Comparison of ENCODE assay signal across 8 mouse cellular contexts in genomic region chr13:13590048-13591011, GRCm38 (mm10). TPM values are rescaled to one million over a fixed set of nuclear protein-coding genes. Genes with fewer than 3 reads are reported as not detected.
DNase-seq lines count a peak whose midpoint lies in the region; ATAC-seq lines count a peak whose summit lies in the region.

Gene Lyst, plus strand, starts transcription at chr13:13590397.

- H3K36me3 ChIP-seq in heart, embryonic 14.5 days (ENCODE audit: control insufficient read depth, insufficient read depth, low read length) = no peaks in the 10 kb centered on the region
- no peaks in the 10 kb centered on the region for H3K36me3 ChIP-seq in liver, embryonic 13.5 days
- no peaks in the 10 kb centered on the region for H3K36me3 ChIP-seq in stomach, embryonic 16.5 days (ENCODE audit: control insufficient read depth, insufficient read depth, low read length)

- H3K4me3 ChIP-seq in heart, embryonic 14.5 days (ENCODE audit: control insufficient read depth in 1 of 2, insufficient read depth in 1 of 2, low read depth in 1 of 2, low read length in 2 of 2) = peak within 1 kb of the TSS; percentile 79 to 82
- peak within 1 kb of the TSS; percentile 90 for H3K4me3 ChIP-seq in liver, embryonic 13.5 days (replicated peaks)
- H3K4me3 ChIP-seq in stomach, embryonic 16.5 days (replicated peaks; ENCODE audit: low read length) = peak within 1 kb of the TSS; percentile 90

- peak; percentile 100 for ATAC-seq in erythroid progenitor cell, adult 5-6 weeks (replicated peaks; ENCODE audit: low FRiP score, poor library complexity, severe bottlenecking)
- peak; percentile 98 for ATAC-seq in heart, embryonic 14.5 days (ENCODE audit: insufficient number of reproducible peaks, insufficient read depth, low FRiP score, low read depth)
- ATAC-seq in liver, embryonic 13.5 days (ENCODE audit: low read depth) = peak; percentile 97
- ATAC-seq in stomach, embryonic 16.5 days (ENCODE audit: insufficient read depth, low FRiP score) = peak; percentile 98

- H3K4me1 ChIP-seq in heart, embryonic 14.5 days (ENCODE audit: control insufficient read depth in 2 of 2, insufficient read depth in 2 of 2, low read length in 2 of 2) = peaks cover 0 to 4% of the 10 kb centered on the region in 2 experiments; a peak in 1 of 4 replicates
- H3K4me1 ChIP-seq in liver, embryonic 13.5 days (replicated peaks) = peaks cover 36% of the 10 kb centered on the region
- H3K4me1 ChIP-seq in stomach, embryonic 16.5 days (ENCODE audit: control insufficient read depth, insufficient read depth, low read length) = 0 out of 2 replicates have a peak, but pooled peaks cover 6% of the 10 kb centered on the region

- H3K9ac ChIP-seq in heart, embryonic 14.5 days (ENCODE audit: low read length) = peak within 1 kb of the TSS; percentile 84
- peak within 1 kb of the TSS; percentile 86 for H3K9ac ChIP-seq in liver, embryonic 13.5 days
- peak within 1 kb of the TSS; percentile 84 for H3K9ac ChIP-seq in stomach, embryonic 16.5 days (ENCODE audit: low read length)

- H3K4me2 ChIP-seq in heart, embryonic 14.5 days (ENCODE audit: low read length) = peak within 1 kb of the TSS; percentile 84
- peak within 1 kb of the TSS; percentile 87 for H3K4me2 ChIP-seq in liver, embryonic 13.5 days
- H3K4me2 ChIP-seq in stomach, embryonic 16.5 days (ENCODE audit: low read depth, low read length) = peak within 1 kb of the TSS; percentile 83

- H3K27ac ChIP-seq in heart, embryonic 14.5 days (replicated peaks in 1 of 2; ENCODE audit: control insufficient read depth in 1 of 2, insufficient read depth in 1 of 2, low read depth in 2 of 2, low read length in 2 of 2) = peak within 1 kb of the TSS; percentile 64 to 83; a peak in 3 of 4 replicates
- peak within 1 kb of the TSS; percentile 70 for H3K27ac ChIP-seq in liver, embryonic 13.5 days
- peak within 1 kb of the TSS; percentile 86 for H3K27ac ChIP-seq in stomach, embryonic 16.5 days (ENCODE audit: low read length)

- H3K9me3 ChIP-seq in heart, embryonic 14.5 days (ENCODE audit: control insufficient read depth, low read length) = no peaks in the 10 kb centered on the region
- H3K9me3 ChIP-seq in liver, embryonic 13.5 days (replicated peaks) = no peaks in the 10 kb centered on the region
- H3K9me3 ChIP-seq in stomach, embryonic 16.5 days (replicated peaks; ENCODE audit: control insufficient read depth, low read length) = no peaks in the 10 kb centered on the region

- under 1% methylated on average over 87 of the region's 88 CpGs for WGBS in heart, embryonic 14.5 days
- WGBS in liver, embryonic 13.5 days (ENCODE audit: insufficient replicate concordance) = under 1% methylated on average over 83 of the region's 88 CpGs
- under 1% methylated on average over 87 of the region's 88 CpGs for WGBS in stomach, embryonic 16.5 days

- peak; percentile 96 for DNase-seq in CD4-positive helper T cell, adult 2 months (ENCODE audit: low read depth, low spot score)
- peak; percentile 91 for DNase-seq in brain, embryonic 18.5 days (ENCODE audit: low read depth, low spot score)
- peak; percentile 99 for DNase-seq in kidney, postnatal 14 days
- DNase-seq in liver, embryonic 13.5 days = peak; percentile 97
- DNase-seq in neural tube, embryonic 10.5 days (ENCODE audit: extremely low spot score, low spot score) = peak; percentile 99

- no peaks in the 10 kb centered on the region for H3K27me3 ChIP-seq in heart, embryonic 14.5 days (ENCODE audit: control insufficient read depth, insufficient read depth, low read length)
- no peaks in the 10 kb centered on the region for H3K27me3 ChIP-seq in liver, embryonic 13.5 days
- no peaks in the 10 kb centered on the region for H3K27me3 ChIP-seq in stomach, embryonic 16.5 days (ENCODE audit: control insufficient read depth, insufficient read depth, low read length)

RNA-seq across cellular contexts. Expression of gene Lyst, which starts in this region (rescaled TPM):
- 24.1 and 28.1 TPM in 2 replicates for total RNA-seq in erythroid progenitor cell, adult 5-6 weeks (2015; ENCODE audit: low replicate concordance)
- 18.1 and 37.9 TPM in 2 replicates for total RNA-seq in erythroid progenitor cell, adult 5-6 weeks (2017; ENCODE audit: low replicate concordance)
- polyA plus RNA-seq in heart, embryonic 14.5 days (2014; fragmentation: Nextera tagmentation; extraction: Ambion mirVana) = 4.6 and 4.9 TPM in 2 replicates
- 1.4 and 2.2 TPM in 2 replicates for polyA plus RNA-seq in liver, embryonic 13.5 days (2015; fragmentation: Nextera tagmentation; extraction: Ambion mirVana)
- 3.6 and 4.9 TPM in 2 replicates for polyA plus RNA-seq in stomach, embryonic 16.5 days (2015; fragmentation: Nextera tagmentation; extraction: Ambion mirVana)

Comparison
In these comparisons a context has a peak if more than half of its experiments do, and no peak if none do; other contexts are left out.
1. Peak in every context shown above with its lines: DNase-seq, ATAC-seq, H3K4me3 ChIP-seq and H3K27ac ChIP-seq.